Mouse (Mus musculus) mesoderm, embryonic 11.5 days (tissue): ENCODE measurements around the gene Sorcs3.
A peak's percentile ranks its signal among the peaks of the same experiment; 100 is the strongest.

Source experiments
- DNase-seq: peaks from one replicate; pipeline ENCODE4 v3.0.0-alpha.2; 2012; ENCODE audit warnings: low read depth, low spot score

Sorcs3 gene

DNA sequence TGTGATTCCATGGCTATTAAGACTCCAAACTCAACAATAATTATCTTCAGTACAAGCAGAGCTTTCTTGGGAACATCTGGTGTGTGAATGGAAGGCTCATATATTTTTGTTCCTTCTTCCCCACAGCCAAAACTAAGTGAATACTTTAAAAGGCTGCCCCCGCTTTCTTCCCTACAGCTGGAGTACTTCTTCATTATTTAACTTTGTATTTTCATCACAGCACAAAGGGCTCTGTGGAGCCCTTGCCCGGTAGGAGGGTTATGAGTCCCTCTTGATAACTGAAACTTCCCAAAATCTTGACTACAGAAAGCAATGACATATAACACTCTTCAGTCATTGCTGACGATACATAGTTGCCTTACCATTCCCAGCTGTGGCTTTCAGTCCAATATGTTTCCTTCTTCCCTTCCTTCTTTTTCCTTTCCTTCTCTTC is 615.5 kb downstream of the Sorcs3 start:
- DNase-seq: peak; percentile 15

DNA sequence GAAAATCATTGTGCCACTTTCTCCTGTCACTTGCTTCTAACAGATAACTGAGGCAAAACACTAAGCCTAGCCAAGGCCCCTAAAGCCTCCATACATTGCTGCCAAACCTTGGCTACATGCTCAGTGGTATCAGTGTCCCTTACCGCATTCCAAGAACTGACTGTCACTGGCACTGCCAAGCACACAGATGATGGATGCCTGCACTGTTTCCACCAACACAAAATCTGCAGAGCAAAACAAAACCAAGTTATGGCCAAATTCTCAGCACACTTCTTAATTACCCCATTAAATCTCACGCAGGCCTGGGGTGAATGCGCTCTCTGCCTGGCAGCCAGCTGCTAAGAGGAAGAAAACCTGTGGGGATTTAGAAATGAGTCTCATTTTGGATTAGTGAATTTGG is 628.5 kb downstream of the Sorcs3 start:
- no peak for DNase-seq

GRCm38 (mm10) chr19:48839418-48839817 is 633.6 kb downstream of the Sorcs3 start:
- DNase-seq: no peak

DNA sequence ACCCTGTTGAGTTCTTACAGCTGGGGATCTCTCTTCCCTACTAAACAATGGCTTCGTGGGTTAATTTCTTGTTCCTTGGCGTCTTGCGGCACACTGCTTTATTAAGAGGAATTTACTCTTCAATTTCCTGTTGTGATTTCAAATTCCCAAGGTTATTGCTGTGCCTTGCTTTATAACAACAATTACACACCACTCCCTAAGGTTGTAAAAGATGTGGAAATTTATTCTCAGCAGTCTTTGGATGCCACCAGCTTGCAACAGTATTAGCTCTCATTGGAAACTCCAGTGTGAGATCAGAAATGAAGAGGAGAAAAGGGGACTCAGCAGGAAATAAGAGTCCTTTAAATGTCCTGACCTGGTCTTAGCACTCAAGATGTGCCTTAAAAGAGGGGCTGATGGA is 641.9 kb downstream of the Sorcs3 start:
- no peak for DNase-seq

- no peak for DNase-seq
These were observed 644.6 kb downstream of the Sorcs3 start for GRCm38 (mm10) chr19:48850466-48850865.
